Mouse (Mus musculus) ES-E14 (cell line): ENCODE data around the gene Fmo3.

Source experiments
- CHD2 ChIP-seq: IDR thresholded peaks from 2 replicates; pipeline ENCODE4 v1.6.1; 2014; ENCODE audit warnings: mild to moderate bottlenecking, low read depth, low read length, inconsistent platforms
- HCFC1 ChIP-seq: IDR thresholded peaks from 2 replicates; pipeline ENCODE4 v1.6.1; 2012; ENCODE audit warnings: low read length, inconsistent platforms, borderline replicate concordance; ENCODE audit not compliant: insufficient read depth
- ZC3H11A ChIP-seq: IDR thresholded peaks from 2 replicates; pipeline ENCODE4 v1.6.1; 2012; ENCODE audit warnings: low read depth, mild to moderate bottlenecking, inconsistent platforms, low read length, borderline replicate concordance
- ZNF384 ChIP-seq: IDR thresholded peaks from 2 replicates; pipeline ENCODE4 v1.6.1; 2012; ENCODE audit warnings: low read depth, low read length, inconsistent platforms

DNA sequence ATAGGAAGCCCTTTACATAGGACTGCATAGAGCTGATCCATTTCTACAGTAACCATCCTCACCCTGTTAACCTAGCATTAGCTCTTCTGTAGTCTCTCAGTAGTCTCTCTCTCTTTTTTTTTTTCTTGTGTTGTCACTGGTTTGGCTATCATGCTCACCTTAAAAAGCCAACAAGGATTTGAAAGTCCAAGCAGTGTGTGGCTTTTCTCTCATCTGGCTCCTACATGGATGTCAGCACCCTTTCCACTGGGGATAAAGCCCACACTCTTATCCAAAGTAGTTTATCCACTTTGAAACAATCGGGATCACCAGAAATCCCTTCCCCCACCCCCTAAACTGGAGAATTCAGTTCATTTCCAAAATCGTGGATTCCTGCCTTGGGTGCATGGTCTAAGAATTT, 53.7 kb downstream of the Fmo3 start:
- TF ChIP-seq ZC3H11A: no peak
- TF ChIP-seq ZNF384: no peak
- no peak for TF ChIP-seq CHD2
- no peak for TF ChIP-seq HCFC1
